ENCODE assay signal across 10 mouse cellular contexts in genomic region chr13:95444824-95445223, GRCm38 (mm10). TPM values are rescaled to one million over a fixed set of nuclear protein-coding genes. Genes with fewer than 3 reads are reported as not detected.
DNase-seq lines count a peak whose midpoint lies in the region; ATAC-seq and TF ChIP-seq lines count a peak whose summit lies in the region.
"Had no signal": no experiment of that assay in that cellular context is flagged by ENCODE, and none has a peak within 500 bp of the region (broad histone marks: within the 10 kb centered on the region; RNA-seq: fewer than 3 reads in every experiment).

TSS of gene Crhbp (minus strand) at chr13:95444924.

- WGBS in embryonic facial prominence, embryonic 15.5 days, result 71% methylated on average over 11 of the region's 11 CpGs

- ATAC-seq in embryonic facial prominence, embryonic 15.5 days (ENCODE audit: insufficient number of reproducible peaks, low FRiP score, low TSS enrichment, low read depth), result no peak
- ATAC-seq: Patski had no signal

- no peak within 1 kb of the TSS for H3K27ac ChIP-seq in embryonic facial prominence, embryonic 15.5 days (replicated peaks)

- H3K9ac ChIP-seq in embryonic facial prominence, embryonic 15.5 days, result no peak within 1 kb of the TSS

- H3K4me3 ChIP-seq in embryonic facial prominence, embryonic 15.5 days (replicated peaks), result peak within 1 kb of the TSS; percentile 43
- H3K4me3 ChIP-seq in myocyte, result no peak within 1 kb of the TSS

- peaks cover 11% of the 10 kb centered on the region for H3K4me1 ChIP-seq in embryonic facial prominence, embryonic 15.5 days

- no peak for DNase-seq in layer of hippocampus, adult 18-20 months (ENCODE audit: low spot score in 2 of 2)
- no peak for DNase-seq in layer of hippocampus, adult 9-11 months
- no peak for DNase-seq in layer of hippocampus, postnatal 14 days (ENCODE audit: low spot score in 2 of 2)
- DNase-seq in gastrocnemius, postnatal 25 days, result no peak
- no peak for DNase-seq in kidney, postnatal 25 days
- DNase-seq in natural killer cell, adult 2 months (ENCODE audit: low spot score in 2 of 2), result no peak

- TF ChIP-seq POLR2A in myocyte (IDR thresholded peaks at IDR 0.05; ENCODE audit: insufficient read length, low read depth), result no peak

- H3ac ChIP-seq in myocyte (ENCODE audit: control insufficient read depth, insufficient read length), result no peak within 1 kb of the TSS

- H3K27me3 ChIP-seq in embryonic facial prominence, embryonic 15.5 days, result peaks cover 43% of the 10 kb centered on the region
- H3K27me3 ChIP-seq in myocyte (ENCODE audit: control insufficient read depth, insufficient read depth, insufficient read length), result no peaks in the 10 kb centered on the region

- no peaks in the 10 kb centered on the region for H3K36me3 ChIP-seq in embryonic facial prominence, embryonic 15.5 days
- H3K36me3 ChIP-seq in myocyte (ENCODE audit: control insufficient read depth, insufficient read depth), result no peaks in the 10 kb centered on the region

- no peaks in the 10 kb centered on the region for H3K79me2 ChIP-seq in myocyte (ENCODE audit: control insufficient read depth, insufficient read depth)

- H3K4me2 ChIP-seq in embryonic facial prominence, embryonic 15.5 days (replicated peaks), result peak within 1 kb of the TSS; percentile 82
- peak within 1 kb of the TSS; percentile 42 for H3K4me2 ChIP-seq in myocyte (ENCODE audit: low read depth)

- H3K9me3 ChIP-seq in embryonic facial prominence, embryonic 15.5 days (replicated peaks), result no peaks in the 10 kb centered on the region

TF ChIP-seq in myocyte, 11 proteins besides CTCF, POLR2A, EP300 and RAD21:
- TF ChIP-seq REST (IDR thresholded peaks at IDR 0.05; ENCODE audit: insufficient read depth, insufficient read length) (no peak), MAX (IDR thresholded peaks at IDR 0.05; ENCODE audit: low read depth) (no peak), POLR2AphosphoS2 (IDR thresholded peaks at IDR 0.05; ENCODE audit: insufficient read length, low read depth) (no peak), E2F4 (IDR thresholded peaks at IDR 0.05; ENCODE audit: insufficient read depth) (no peak), TCF3 (IDR thresholded peaks at IDR 0.05; ENCODE audit: insufficient read length, low read depth) (no peak), SRF (IDR thresholded peaks at IDR 0.05; ENCODE audit: control insufficient read depth, insufficient read length, low read depth) (no peak), MYOG (IDR thresholded peaks at IDR 0.05; ENCODE audit: control insufficient read depth in 1 of 3, insufficient read depth in 1 of 3, insufficient read length in 2 of 3, low read depth in 2 of 3) (no peak), USF1 (IDR thresholded peaks at IDR 0.05; ENCODE audit: low read depth) (no peak), CEBPB (IDR thresholded peaks at IDR 0.05; ENCODE audit: insufficient read depth, poor library complexity, severe bottlenecking) (no peak), TCF12 (IDR thresholded peaks at IDR 0.05; ENCODE audit: insufficient read depth, poor library complexity, severe bottlenecking) (no peak), MYOD1 (IDR thresholded peaks at IDR 0.05; ENCODE audit: control insufficient read depth in 1 of 3, insufficient read length in 2 of 3, low read depth in 2 of 3) (no peak)

RNA-seq across cellular contexts. Expression of gene Crhbp, which starts in this region (rescaled TPM):
- 10 to 100 TPM; 24.3 to 25.2 TPM for total RNA-seq in layer of hippocampus, adult 18-20 months (2021)
- 0.09 and 0.68 TPM in 2 replicates for polyA plus RNA-seq in embryonic facial prominence, embryonic 15.5 days (2015; fragmentation: Nextera tagmentation; extraction: Ambion mirVana)
- 10 to 100 TPM; 16.8 to 17.8 TPM for total RNA-seq in layer of hippocampus, postnatal 14 days (2021)
- 0.32 TPM for polyA plus RNA-seq in myocyte (2012; fragmentation: generic; extraction: Trizol)
- total RNA-seq in gastrocnemius, postnatal 25 days (2021), result not detected
- total RNA-seq: neutrophil, adult 5-6 weeks had no signal
- polyA plus RNA-seq: Patski had no signal

Comparison
In these comparisons a context has a peak if more than half of its experiments do, and no peak if none do; other contexts are left out.
1. RNA of gene Crhbp (total RNA-seq): 24.3 to 25.2 TPM in layer of hippocampus, adult 18-20 months and 16.8 to 17.8 TPM in layer of hippocampus, postnatal 14 days; not detected in gastrocnemius, postnatal 25 days; every median in the first group is over 10 times any median in the second.